Mouse (Mus musculus) liver, embryonic 14.5 days (tissue): Measurements from ENCODE around the gene Gm4881.

Source experiments
- CTCF ChIP-seq: IDR thresholded peaks from 2 replicates; pipeline ENCODE4 v1.5.1; 2016; ENCODE audit warnings: antibody characterized with exemption, low read depth, control low read depth
- EP300 ChIP-seq: IDR thresholded peaks from 2 replicates; pipeline ENCODE4 v1.6.1; 2016; ENCODE audit warnings: antibody characterized with exemption, low read depth

- TF ChIP-seq CTCF (no peak), EP300 (no peak)
These were observed 64.7 kb downstream of the Gm4881 start for GRCm38 (mm10) chr7:24879620-24880019.
